Mouse (Mus musculus) MEL (cell line): ENCODE results near the gene Rbm38.

Experiments
- CHD2 ChIP-seq: IDR thresholded peaks from 2 replicates; pipeline ENCODE4 v1.6.1; 2011; ENCODE audit warnings: low read length, improper control_type of control experiment
- POLR2A ChIP-seq, 2 experiments: IDR thresholded peaks; 2 replicates each; pipeline ENCODE4 v1.6.1; 2011 to 2012; ENCODE audit warnings: low read length in 2 of 2, mild to moderate bottlenecking in 2 of 2, control low read depth in 1 of 2, improper control_type of control experiment in 1 of 2, low read depth in 1 of 2, moderate library complexity in 1 of 2; ENCODE audit not compliant: control insufficient read depth in 1 of 2, insufficient read depth in 1 of 2, poor library complexity in 1 of 2

DNA sequence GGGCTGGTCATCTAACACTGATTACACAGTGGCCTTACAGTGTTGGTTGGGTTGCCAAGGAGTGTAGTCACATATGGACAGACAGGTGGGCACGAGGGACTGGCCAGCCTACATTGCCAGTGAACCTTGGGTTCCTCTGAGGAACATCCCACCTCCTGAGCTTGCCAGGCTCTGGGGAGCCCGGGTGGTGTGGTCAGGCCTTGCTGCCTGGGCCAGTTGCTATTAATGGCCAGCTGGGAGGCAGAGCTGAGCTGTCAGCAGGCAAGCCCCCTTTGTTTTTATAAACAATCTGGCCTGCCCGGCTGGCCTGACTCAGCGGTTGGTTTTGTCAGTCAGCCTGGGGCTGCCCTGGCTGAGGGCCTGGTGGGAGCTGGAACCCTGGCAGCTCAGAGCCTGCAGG is 4.6 kb downstream of the Rbm38 start:
- TF ChIP-seq POLR2A (IDR thresholded peaks at IDR 0.05; ENCODE audit: control insufficient read depth in 1 of 2, insufficient read depth in 1 of 2, low read depth in 1 of 2, low read length in 2 of 2, poor library complexity in 1 of 2) (no peak; a peak in 1 of 4 replicates), CHD2 (no peak)
